Mouse (Mus musculus) olfactory bulb, adult 2 months (tissue): ENCODE measurements around the gene Vmn2r17.

ENCODE experiments used
- CTCF ChIP-seq: fragments of 200-500 bp; IDR thresholded peaks from 2 replicates; pipeline ENCODE4 v1.5.1; 2012; ENCODE audit warnings: low read depth, mild to moderate bottlenecking, low read length, moderate library complexity; ENCODE audit not compliant: insufficient read depth
- POLR2A ChIP-seq: fragments of 200-500 bp; IDR thresholded peaks from 2 replicates; pipeline ENCODE4 v1.6.1; 2012; ENCODE audit warnings: mild to moderate bottlenecking, low read depth, low read length, moderate library complexity; ENCODE audit not compliant: insufficient read depth

- TF ChIP-seq CTCF = no peak
- TF ChIP-seq POLR2A = no peak
These were observed 47.4 kb downstream of the Vmn2r17 start for GRCm38 (mm10) chr5:109466576-109467506.
